Mouse (Mus musculus) kidney, postnatal 0 days (tissue): ENCODE data around the gene Rnf5. TPM values are rescaled to one million over a fixed set of nuclear protein-coding genes. Genes with fewer than 3 reads are reported as not detected.

ENCODE experiments used
- ATAC-seq: fragments of 200-750 bp; cut with Nextera tagmentation; replicated peaks from 2 replicates; pipeline ENCODE4 v1.8.0; 2017; ENCODE audit warnings: low read depth, moderate number of reproducible peaks, moderate TSS enrichment, moderate library complexity; ENCODE audit not compliant: low FRiP score
- DNase-seq: peaks from one replicate; pipeline ENCODE4 v3.0.0-alpha.2; 2016; ENCODE audit warnings: low spot score
- H3K27ac ChIP-seq: fragments of 300-500 bp; sonication (generic); 2 replicates; pipeline ENCODE4 v1.5.1; 2014; ENCODE audit warnings: mild to moderate bottlenecking
- H3K27me3 ChIP-seq: fragments of 300-500 bp; sonication (generic); 2 replicates; pipeline ENCODE4 v1.6.1; 2014; ENCODE audit warnings: low read length, mixed read lengths; ENCODE audit not compliant: insufficient read depth
- H3K36me3 ChIP-seq: fragments of 300-500 bp; sonication (generic); 2 replicates; pipeline ENCODE4 v1.6.1; 2014; ENCODE audit warnings: low read length, mixed read lengths; ENCODE audit not compliant: insufficient read depth
- H3K4me1 ChIP-seq: fragments of 300-500 bp; sonication (generic); replicated peaks from 2 replicates; pipeline ENCODE4 v1.6.1; 2014; ENCODE audit warnings: antibody characterized with exemption, low read length, mixed read lengths; ENCODE audit not compliant: insufficient read depth
- H3K4me2 ChIP-seq: fragments of 300-500 bp; sonication (generic); 2 replicates; pipeline ENCODE4 v1.6.1; 2014; ENCODE audit warnings: mild to moderate bottlenecking, low read length, moderate library complexity, mixed read lengths
- H3K4me3 ChIP-seq: fragments of 300-500 bp; sonication (generic); replicated peaks from 2 replicates; pipeline ENCODE4 v1.5.1; 2014; ENCODE audit warnings: low read depth, low read length
- H3K9ac ChIP-seq: fragments of 300-500 bp; sonication (generic); 2 replicates; pipeline ENCODE4 v1.6.1; 2014; ENCODE audit warnings: low read depth, low read length
- H3K9me3 ChIP-seq: fragments of 300-500 bp; sonication (generic); replicated peaks from 2 replicates; pipeline ENCODE4 v1.6.1; 2016; ENCODE audit warnings: low read length, inconsistent platforms, mixed read lengths
- CTCF ChIP-seq: IDR thresholded peaks from 2 replicates; pipeline ENCODE4 v1.5.1; 2016; ENCODE audit warnings: antibody characterized with exemption, low read depth, mild to moderate bottlenecking, moderate library complexity
- WGBS: fragments of 180-500 bp; shearing (Covaris S2); extraction: QIAGEN DNeasy Blood & Tissue Kit; methylation state at CpG from one replicate; pipeline ENCODE4 v1.1.7; 2014; 5-methylcytosine and 5-hydroxymethylcytosine counted together
- polyA plus RNA-seq: library from polyadenylated mRNA; unstranded; fragments of >200 nt; fragmentation: Nextera tagmentation; extraction: Ambion mirVana; gene quantifications from 2 replicates; pipeline ENCODE4 v1.2.1, GENCODE M21; 2015

Gene Rnf5
- polyA plus RNA-seq, 1 experiment from 2014 or later = 154 TPM

DNA sequence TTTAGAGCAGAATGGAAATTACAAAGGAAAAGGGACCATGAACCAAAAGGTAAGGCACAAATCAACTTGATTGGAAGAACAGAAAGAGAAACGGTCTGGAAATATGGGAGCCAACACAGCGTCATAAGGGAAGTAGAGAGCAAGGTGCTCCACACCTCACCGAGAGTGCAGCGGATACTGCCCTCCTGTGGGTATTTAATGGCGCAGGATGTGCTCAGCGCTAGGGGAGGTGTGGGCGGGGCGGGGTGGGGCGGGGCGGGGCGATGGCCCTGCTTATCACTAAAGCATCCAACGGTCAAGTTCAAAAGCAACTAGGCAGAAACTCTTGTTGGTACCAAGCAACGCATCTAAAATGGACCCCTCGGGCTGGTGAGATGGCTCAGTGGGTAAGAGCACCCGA, 43.6 kb downstream of the Rnf5 start:
- no peak overlapping the region for H3K27ac ChIP-seq
- ATAC-seq = no peak
- peak; percentile 35; the same call in 1 of the 2 replicates for TF ChIP-seq CTCF
- no peak for DNase-seq
- peaks cover 8% of the 10 kb centered on the region for H3K4me1 ChIP-seq
- no peak overlapping the region for H3K4me3 ChIP-seq
- H3K36me3 ChIP-seq = no peaks in the 10 kb centered on the region
- no peaks in the 10 kb centered on the region for H3K27me3 ChIP-seq
- no peak overlapping the region for H3K4me2 ChIP-seq
- 25% methylated on average over 15 of the region's 15 CpGs for WGBS
- H3K9me3 ChIP-seq = no peaks in the 10 kb centered on the region
- no peak overlapping the region for H3K9ac ChIP-seq

DNA sequence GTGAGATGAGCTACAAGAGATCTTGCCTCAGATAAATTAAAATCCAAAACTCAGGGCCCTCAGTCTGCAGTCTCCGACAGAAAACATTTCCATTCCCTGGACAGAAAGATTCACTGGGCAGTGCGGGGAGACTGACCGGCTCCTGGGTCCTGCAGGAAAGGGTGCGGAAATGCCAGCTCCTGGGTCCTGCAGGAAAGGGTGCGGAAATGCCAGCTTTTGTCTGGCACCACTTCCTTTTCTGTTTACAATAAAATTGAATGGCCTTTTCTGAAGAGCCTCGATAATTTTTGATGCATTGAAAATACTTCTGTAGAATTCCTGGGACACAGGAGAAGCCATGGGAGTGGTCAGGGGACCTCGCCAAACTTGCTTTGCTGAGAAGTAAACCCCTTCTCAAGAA, 44.4 kb downstream of the Rnf5 start:
- no peak overlapping the region for H3K27ac ChIP-seq
- H3K9ac ChIP-seq = no peak overlapping the region
- no peaks in the 10 kb centered on the region for H3K36me3 ChIP-seq
- H3K27me3 ChIP-seq = no peaks in the 10 kb centered on the region
- H3K9me3 ChIP-seq = no peaks in the 10 kb centered on the region
- peaks cover 3% of the 10 kb centered on the region; the same call in 1 of the 2 replicates for H3K4me1 ChIP-seq
- WGBS = 80% methylated on average over 7 of the region's 7 CpGs
- no peak overlapping the region for H3K4me2 ChIP-seq
- no peak overlapping the region for H3K4me3 ChIP-seq
- no peak for TF ChIP-seq CTCF
- ATAC-seq (no peak), DNase-seq (no peak)

DNA sequence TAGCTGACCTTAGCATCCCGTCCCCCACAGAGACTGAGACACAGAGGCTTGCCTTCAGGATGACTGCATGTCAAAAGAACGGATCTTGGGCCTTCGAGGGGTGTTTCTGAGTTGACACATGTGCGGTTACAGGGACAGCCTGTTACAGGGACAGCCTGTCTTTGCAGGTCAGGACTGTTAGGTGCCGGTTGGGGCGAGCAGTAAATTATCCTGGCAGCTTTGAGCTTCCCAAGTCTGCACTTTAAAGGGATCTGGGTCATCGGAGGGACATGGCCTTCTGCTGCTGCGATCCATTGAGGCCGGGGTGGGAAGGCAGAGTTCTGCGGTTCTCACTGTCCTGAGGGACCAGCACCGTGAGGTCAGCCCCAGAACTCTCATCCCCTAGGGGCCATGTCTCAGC, 46.1 kb downstream of the Rnf5 start:
- TF ChIP-seq CTCF = no peak
- no peaks in the 10 kb centered on the region for H3K9me3 ChIP-seq
- no peak overlapping the region for H3K9ac ChIP-seq
- no peak for ATAC-seq
- no peak for DNase-seq
- WGBS = 36% methylated on average over 11 of the region's 11 CpGs
- no peak overlapping the region for H3K4me3 ChIP-seq
- H3K27ac ChIP-seq = no peak overlapping the region
- no peaks in the 10 kb centered on the region for H3K36me3 ChIP-seq
- no peak overlapping the region for H3K4me2 ChIP-seq
- H3K27me3 ChIP-seq = no peaks in the 10 kb centered on the region
- no peaks in the 10 kb centered on the region for H3K4me1 ChIP-seq

- Histone ChIP-seq H3K4me2 (no peak overlapping the region), H3K27me3 (no peaks in the 10 kb centered on the region)
- ATAC-seq = no peak
These were observed 47.1 kb downstream of the Rnf5 start for GRCm38 (mm10) chr17:34556406-34556805.

GRCm38 (mm10) chr17:34555483-34555882, 48.0 kb downstream of the Rnf5 start:
- no peak; the same call in 1 of the 2 replicates for ATAC-seq
- no peaks in the 10 kb centered on the region for H3K36me3 ChIP-seq
- TF ChIP-seq CTCF = peak; percentile 95
- H3K27me3 ChIP-seq = no peaks in the 10 kb centered on the region
- H3K4me3 ChIP-seq = no peak overlapping the region
- WGBS = 29% methylated on average over 5 of the region's 5 CpGs
- DNase-seq = peak; percentile 74
- no peak overlapping the region for H3K4me2 ChIP-seq
- H3K9ac ChIP-seq = no peak overlapping the region
- H3K9me3 ChIP-seq = no peaks in the 10 kb centered on the region
- H3K27ac ChIP-seq = no peak overlapping the region
- H3K4me1 ChIP-seq = no peaks in the 10 kb centered on the region

More at GRCm38 (mm10) chr17:34556406-34556805, 47.1 kb downstream of the Rnf5 start:
- 84% methylated on average over 8 of the region's 8 CpGs for WGBS
- Histone ChIP-seq H3K4me1 (no peaks in the 10 kb centered on the region), H3K9ac (no peak overlapping the region), H3K27ac (no peak overlapping the region), H3K36me3 (no peaks in the 10 kb centered on the region), H3K4me3 (no peak overlapping the region), H3K9me3 (no peaks in the 10 kb centered on the region)
- no peak for TF ChIP-seq CTCF
- no peak for DNase-seq

Other genes with a start within 250 kb of the Rnf5 start
- gene Btnl2, start 248.9 kb downstream of the Rnf5 start, polyA plus RNA-seq = 0.04 TPM in 1 of 2 replicates, not detected in the other
- gene Btnl1, start 226.6 kb downstream of the Rnf5 start, polyA plus RNA-seq = not detected in 2 replicates
- gene BC051142, start 204.9 kb downstream of the Rnf5 start, polyA plus RNA-seq = 1.2 and 1.4 TPM in 2 replicates
- not detected in 2 replicates for gene Btnl4, start 126.4 kb downstream of the Rnf5 start, polyA plus RNA-seq
- gene Btnl6, start 86.3 kb downstream of the Rnf5 start, polyA plus RNA-seq = not detected in 2 replicates
- gene Notch4, start 39.4 kb downstream of the Rnf5 start, polyA plus RNA-seq = 6.8 and 10.6 TPM in 2 replicates
- gene Gpsm3, start 13.9 kb downstream of the Rnf5 start, polyA plus RNA-seq = 28.5 and 29.5 TPM in 2 replicates
- 13.0 and 13.2 TPM in 2 replicates for gene Pbx2, start 12.4 kb downstream of the Rnf5 start, polyA plus RNA-seq
- 7.4 and 7.9 TPM in 2 replicates for gene Ager, start 5.8 kb downstream of the Rnf5 start, polyA plus RNA-seq
- 56.1 and 58.6 TPM in 2 replicates for gene Agpat1, start 572 bp upstream of the Rnf5 start, polyA plus RNA-seq
- 5.9 and 6.6 TPM in 2 replicates for gene Egfl8, start 12.3 kb upstream of the Rnf5 start, polyA plus RNA-seq
- gene Ppt2, start 24.8 kb upstream of the Rnf5 start, polyA plus RNA-seq = 62.9 and 65.5 TPM in 2 replicates
- gene Prrt1, start 25.8 kb upstream of the Rnf5 start, polyA plus RNA-seq = 0.36 and 0.55 TPM in 2 replicates
- 16.4 and 18.6 TPM in 2 replicates for gene Fkbpl, start 41.1 kb upstream of the Rnf5 start, polyA plus RNA-seq
- 62.0 and 65.8 TPM in 2 replicates for gene Atf6b, start 43.5 kb upstream of the Rnf5 start, polyA plus RNA-seq
- gene Tnxb, start 66.8 kb upstream of the Rnf5 start, polyA plus RNA-seq = 0.19 and 0.26 TPM in 2 replicates
- 0.22 and 0.41 TPM in 2 replicates for gene C4b, start 140.2 kb upstream of the Rnf5 start, polyA plus RNA-seq
- 0.13 and 0.20 TPM in 2 replicates for gene Cyp21a1, start 200.9 kb upstream of the Rnf5 start, polyA plus RNA-seq
- 30.3 and 30.8 TPM in 2 replicates for gene Stk19, start 233.3 kb upstream of the Rnf5 start, polyA plus RNA-seq
- 48.2 and 49.7 TPM in 2 replicates for gene Dxo, start 233.3 kb upstream of the Rnf5 start, polyA plus RNA-seq
- gene Skiv2l, start 246.5 kb upstream of the Rnf5 start, polyA plus RNA-seq = 36.8 and 37.3 TPM in 2 replicates
- 73.5 and 79.5 TPM in 2 replicates for gene Nelfe, start 246.7 kb upstream of the Rnf5 start, polyA plus RNA-seq